Mouse (Mus musculus): ENCODE measurements around the gene Wdfy2. TPM values are rescaled to one million over a fixed set of nuclear protein-coding genes. Genes with fewer than 3 reads are reported as not detected.

Gene Wdfy2
- polyA plus RNA-seq, 1 experiment from 2014 or later: 13.1 TPM

GRCm38 (mm10) chr14:62855863-62856262, 18.4 kb downstream of the Wdfy2 start:
- Histone ChIP-seq H3K9me3 (ENCODE audit: control insufficient read depth, low read length) (no peaks in the 10 kb centered on the region), H3K27ac (ENCODE audit: low read depth, low read length) (no peak overlapping the region), H3K36me3 (ENCODE audit: control insufficient read depth, insufficient read depth, low read length) (no peaks in the 10 kb centered on the region), H3K9ac (replicated peaks; ENCODE audit: low read depth, low read length) (no peak overlapping the region), H3K4me2 (ENCODE audit: low read depth, low read length) (no peak overlapping the region), H3K4me1 (ENCODE audit: control insufficient read depth, insufficient read depth, low read length) (no peaks in the 10 kb centered on the region; the same call in 1 of the 2 replicates), H3K4me3 (ENCODE audit: low read depth, low read length) (no peak overlapping the region), H3K27me3 (ENCODE audit: control insufficient read depth, insufficient read depth, low read length) (no peaks in the 10 kb centered on the region)
- 58% methylated on average over 3 of the region's 3 CpGs for WGBS
- ATAC-seq (ENCODE audit: low read depth): no peak

GRCm38 (mm10) chr14:62856490-62856889, 19.0 kb downstream of the Wdfy2 start:
- H3K27me3 ChIP-seq (ENCODE audit: control insufficient read depth, insufficient read depth, low read length): no peaks in the 10 kb centered on the region
- no peak overlapping the region for H3K27ac ChIP-seq (ENCODE audit: low read depth, low read length)
- H3K36me3 ChIP-seq (ENCODE audit: control insufficient read depth, insufficient read depth, low read length): no peaks in the 10 kb centered on the region
- no peak overlapping the region for H3K9ac ChIP-seq (replicated peaks; ENCODE audit: low read depth, low read length)
- H3K4me2 ChIP-seq (ENCODE audit: low read depth, low read length): no peak overlapping the region
- ATAC-seq (ENCODE audit: low read depth): no peak
- H3K4me1 ChIP-seq (ENCODE audit: control insufficient read depth, insufficient read depth, low read length): no peaks in the 10 kb centered on the region
- 81% methylated on average over 5 of the region's 5 CpGs for WGBS
- no peak overlapping the region for H3K4me3 ChIP-seq (ENCODE audit: low read depth, low read length)
- no peaks in the 10 kb centered on the region for H3K9me3 ChIP-seq (ENCODE audit: control insufficient read depth, low read length)

- Histone ChIP-seq H3K4me2 (ENCODE audit: low read depth, low read length) (no peak overlapping the region), H3K9me3 (ENCODE audit: control insufficient read depth, low read length) (no peaks in the 10 kb centered on the region), H3K4me1 (ENCODE audit: control insufficient read depth, insufficient read depth, low read length) (no peaks in the 10 kb centered on the region), H3K27ac (ENCODE audit: low read depth, low read length) (no peak overlapping the region), H3K36me3 (ENCODE audit: control insufficient read depth, insufficient read depth, low read length) (no peaks in the 10 kb centered on the region), H3K27me3 (ENCODE audit: control insufficient read depth, insufficient read depth, low read length) (no peaks in the 10 kb centered on the region), H3K9ac (replicated peaks; ENCODE audit: low read depth, low read length) (no peak overlapping the region), H3K4me3 (ENCODE audit: low read depth, low read length) (no peak overlapping the region)
- 86% methylated on average over 4 of the region's 4 CpGs for WGBS
- ATAC-seq (ENCODE audit: low read depth): no peak
These were observed 20.4 kb downstream of the Wdfy2 start for GRCm38 (mm10) chr14:62857879-62858278.

GRCm38 (mm10) chr14:62858311-62858710, 20.8 kb downstream of the Wdfy2 start:
- Histone ChIP-seq H3K36me3 (ENCODE audit: control insufficient read depth, insufficient read depth, low read length) (no peaks in the 10 kb centered on the region), H3K4me1 (ENCODE audit: control insufficient read depth, insufficient read depth, low read length) (no peaks in the 10 kb centered on the region), H3K4me3 (ENCODE audit: low read depth, low read length) (no peak overlapping the region), H3K27ac (ENCODE audit: low read depth, low read length) (no peak overlapping the region), H3K27me3 (ENCODE audit: control insufficient read depth, insufficient read depth, low read length) (no peaks in the 10 kb centered on the region), H3K9ac (replicated peaks; ENCODE audit: low read depth, low read length) (no peak overlapping the region), H3K9me3 (ENCODE audit: control insufficient read depth, low read length) (no peaks in the 10 kb centered on the region), H3K4me2 (ENCODE audit: low read depth, low read length) (no peak overlapping the region)
- ATAC-seq (ENCODE audit: low read depth): no peak
- 87% methylated on average over 3 of the region's 3 CpGs for WGBS

- Histone ChIP-seq H3K36me3 (ENCODE audit: control insufficient read depth, insufficient read depth, low read length) (no peaks in the 10 kb centered on the region), H3K9ac (replicated peaks; ENCODE audit: low read depth, low read length) (no peak overlapping the region), H3K27me3 (ENCODE audit: control insufficient read depth, insufficient read depth, low read length) (no peaks in the 10 kb centered on the region), H3K4me3 (ENCODE audit: low read depth, low read length) (no peak overlapping the region), H3K4me1 (ENCODE audit: control insufficient read depth, insufficient read depth, low read length) (no peaks in the 10 kb centered on the region), H3K4me2 (ENCODE audit: low read depth, low read length) (no peak overlapping the region), H3K9me3 (ENCODE audit: control insufficient read depth, low read length) (no peaks in the 10 kb centered on the region), H3K27ac (ENCODE audit: low read depth, low read length) (no peak overlapping the region)
- 85% methylated on average over 5 of the region's 5 CpGs for WGBS
- ATAC-seq (ENCODE audit: low read depth): no peak
These were observed 25.1 kb downstream of the Wdfy2 start for GRCm38 (mm10) chr14:62862564-62862963.

GRCm38 (mm10) chr14:62864254-62864653, 26.8 kb downstream of the Wdfy2 start:
- no peaks in the 10 kb centered on the region for H3K9me3 ChIP-seq (ENCODE audit: control insufficient read depth, low read length)
- no peak overlapping the region for H3K4me2 ChIP-seq (ENCODE audit: low read depth, low read length)
- H3K9ac ChIP-seq (replicated peaks; ENCODE audit: low read depth, low read length): no peak overlapping the region
- H3K4me3 ChIP-seq (ENCODE audit: low read depth, low read length): no peak overlapping the region
- H3K4me1 ChIP-seq (ENCODE audit: control insufficient read depth, insufficient read depth, low read length): no peaks in the 10 kb centered on the region
- no peaks in the 10 kb centered on the region for H3K27me3 ChIP-seq (ENCODE audit: control insufficient read depth, insufficient read depth, low read length)
- no peak for ATAC-seq (ENCODE audit: low read depth)
- H3K27ac ChIP-seq (ENCODE audit: low read depth, low read length): no peak overlapping the region
- WGBS: 46% methylated on average over 1 of the region's 1 CpGs
- H3K36me3 ChIP-seq (ENCODE audit: control insufficient read depth, insufficient read depth, low read length): no peaks in the 10 kb centered on the region

- ATAC-seq (ENCODE audit: low read depth): no peak
- no peaks in the 10 kb centered on the region; the same call in 1 of the 2 replicates for H3K9me3 ChIP-seq (ENCODE audit: control insufficient read depth, low read length)
- H3K4me2 ChIP-seq (ENCODE audit: low read depth, low read length): no peak overlapping the region
- H3K4me3 ChIP-seq (ENCODE audit: low read depth, low read length): no peak overlapping the region
- no peaks in the 10 kb centered on the region for H3K27me3 ChIP-seq (ENCODE audit: control insufficient read depth, insufficient read depth, low read length)
- H3K9ac ChIP-seq (replicated peaks; ENCODE audit: low read depth, low read length): no peak overlapping the region
- H3K36me3 ChIP-seq (ENCODE audit: control insufficient read depth, insufficient read depth, low read length): no peaks in the 10 kb centered on the region
- H3K4me1 ChIP-seq (ENCODE audit: control insufficient read depth, insufficient read depth, low read length): no peaks in the 10 kb centered on the region
- 29% methylated on average over 2 of the region's 2 CpGs for WGBS
- no peak overlapping the region for H3K27ac ChIP-seq (ENCODE audit: low read depth, low read length)
These were observed 27.9 kb downstream of the Wdfy2 start for GRCm38 (mm10) chr14:62865405-62865804.

GRCm38 (mm10) chr14:62867069-62867468, 29.6 kb downstream of the Wdfy2 start:
- H3K27me3 ChIP-seq (ENCODE audit: control insufficient read depth, insufficient read depth, low read length): no peaks in the 10 kb centered on the region
- no peaks in the 10 kb centered on the region for H3K4me1 ChIP-seq (ENCODE audit: control insufficient read depth, insufficient read depth, low read length)
- no peak overlapping the region for H3K27ac ChIP-seq (ENCODE audit: low read depth, low read length)
- H3K9ac ChIP-seq (replicated peaks; ENCODE audit: low read depth, low read length): no peak overlapping the region
- no peak overlapping the region for H3K4me2 ChIP-seq (ENCODE audit: low read depth, low read length)
- H3K4me3 ChIP-seq (ENCODE audit: low read depth, low read length): no peak overlapping the region
- no peaks in the 10 kb centered on the region for H3K36me3 ChIP-seq (ENCODE audit: control insufficient read depth, insufficient read depth, low read length)
- 86% methylated on average over 5 of the region's 5 CpGs for WGBS
- H3K9me3 ChIP-seq (ENCODE audit: control insufficient read depth, low read length): no peaks in the 10 kb centered on the region; the same call in 1 of the 2 replicates
- no peak for ATAC-seq (ENCODE audit: low read depth)

GRCm38 (mm10) chr14:62867576-62867975, 30.1 kb downstream of the Wdfy2 start:
- ATAC-seq (ENCODE audit: low read depth): no peak
- Histone ChIP-seq H3K27me3 (ENCODE audit: control insufficient read depth, insufficient read depth, low read length) (no peaks in the 10 kb centered on the region), H3K9ac (replicated peaks; ENCODE audit: low read depth, low read length) (no peak overlapping the region), H3K4me2 (ENCODE audit: low read depth, low read length) (no peak overlapping the region), H3K27ac (ENCODE audit: low read depth, low read length) (no peak overlapping the region), H3K4me1 (ENCODE audit: control insufficient read depth, insufficient read depth, low read length) (no peaks in the 10 kb centered on the region), H3K4me3 (ENCODE audit: low read depth, low read length) (no peak overlapping the region), H3K9me3 (ENCODE audit: control insufficient read depth, low read length) (no peaks in the 10 kb centered on the region; the same call in 1 of the 2 replicates), H3K36me3 (ENCODE audit: control insufficient read depth, insufficient read depth, low read length) (no peaks in the 10 kb centered on the region)
- WGBS: 82% methylated on average over 1 of the region's 1 CpGs

Measured in neural tube, embryonic 14.5 days (tissue).